Mouse (Mus musculus): ENCODE data around the gene Exoc6. TPM values are rescaled to one million over a fixed set of nuclear protein-coding genes. Genes with fewer than 3 reads are reported as not detected.

The Exoc6 gene
- polyA plus RNA-seq, 1 experiment: 2.2 TPM

DNA sequence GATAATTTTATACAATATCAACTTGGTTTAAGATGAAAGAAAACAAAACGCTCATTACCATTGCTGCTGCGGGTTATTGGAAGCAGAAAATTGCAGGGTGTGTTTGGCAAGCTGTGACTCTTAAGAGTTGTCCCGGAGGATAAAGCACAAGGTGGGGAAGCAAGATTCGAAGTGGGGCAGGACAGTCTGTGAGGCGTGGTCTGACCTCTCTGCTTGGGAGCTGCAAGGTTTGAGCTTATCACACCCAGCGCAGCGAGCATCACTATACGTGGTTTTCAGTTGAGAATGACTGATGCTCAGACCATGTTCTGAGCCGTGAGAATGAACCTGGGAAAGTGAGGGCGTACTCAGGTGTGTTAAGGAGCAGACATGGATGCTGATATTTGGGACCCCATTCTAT lies 164.5 kb downstream of the Exoc6 start:
- Histone ChIP-seq H3ac (ENCODE audit: control insufficient read depth, insufficient read length, low read depth) (no peak overlapping the region), H3K4me3 (ENCODE audit: insufficient read depth, poor library complexity, severe bottlenecking) (no peak overlapping the region), H3K36me3 (ENCODE audit: control insufficient read depth, insufficient read depth) (no peaks in the 10 kb centered on the region), H3K79me2 (ENCODE audit: control insufficient read depth, insufficient read depth) (no peaks in the 10 kb centered on the region), H3K79me3 (ENCODE audit: low read depth) (no peaks in the 10 kb centered on the region), H3K27me3 (ENCODE audit: control insufficient read depth, insufficient read depth, insufficient read length) (no peaks in the 10 kb centered on the region)
- no peak for TF ChIP-seq CEBPB (IDR thresholded peaks at IDR 0.05; ENCODE audit: low read depth)
- TF ChIP-seq FOSL1 (IDR thresholded peaks at IDR 0.05; ENCODE audit: insufficient read depth, low read length, poor library complexity, severe bottlenecking): no peak
- TF ChIP-seq MYOG (IDR thresholded peaks at IDR 0.05; ENCODE audit: control insufficient read depth, extremely low read depth, insufficient read length): no peak
- TF ChIP-seq MYOD1 (IDR thresholded peaks at IDR 0.05; ENCODE audit: control insufficient read depth, insufficient read length, low read depth): no peak
- no peak for TF ChIP-seq CTCF (IDR thresholded peaks at IDR 0.05; ENCODE audit: control insufficient read depth, insufficient read depth, insufficient read length)
- TF ChIP-seq MAX (IDR thresholded peaks at IDR 0.05): no peak
- TF ChIP-seq USF1 (IDR thresholded peaks at IDR 0.05; ENCODE audit: low read depth): no peak

DNA sequence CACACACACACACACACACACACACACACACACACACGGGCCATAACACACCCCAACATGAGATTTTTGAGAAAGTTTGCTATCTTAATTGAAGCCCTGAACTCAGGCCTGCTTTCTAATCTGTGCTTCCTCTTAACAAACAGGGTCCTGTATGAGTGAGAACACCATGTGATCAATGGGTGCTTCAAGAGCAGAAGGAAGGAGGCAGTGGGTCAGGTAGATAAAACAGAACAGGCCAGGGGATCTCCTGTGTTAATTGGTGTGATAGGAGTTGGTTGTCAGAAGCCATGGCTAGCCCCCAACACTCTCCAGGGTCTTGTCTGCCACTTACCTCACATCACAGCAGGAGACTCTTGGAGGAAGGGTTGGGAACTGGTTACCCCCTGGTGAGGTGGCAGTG lies 165.8 kb downstream of the Exoc6 start:
- Histone ChIP-seq H3K79me3 (ENCODE audit: low read depth) (no peaks in the 10 kb centered on the region), H3ac (ENCODE audit: control insufficient read depth, insufficient read length, low read depth) (no peak overlapping the region), H3K27me3 (ENCODE audit: control insufficient read depth, insufficient read depth, insufficient read length) (no peaks in the 10 kb centered on the region), H3K4me3 (ENCODE audit: insufficient read depth, poor library complexity, severe bottlenecking) (no peak overlapping the region), H3K36me3 (ENCODE audit: control insufficient read depth, insufficient read depth) (no peaks in the 10 kb centered on the region), H3K79me2 (ENCODE audit: control insufficient read depth, insufficient read depth) (no peaks in the 10 kb centered on the region)
- no peak for TF ChIP-seq CTCF (IDR thresholded peaks at IDR 0.05; ENCODE audit: control insufficient read depth, insufficient read depth, insufficient read length)
- TF ChIP-seq MYOD1 (IDR thresholded peaks at IDR 0.05; ENCODE audit: control insufficient read depth, insufficient read length, low read depth): no peak
- TF ChIP-seq MAX (IDR thresholded peaks at IDR 0.05): no peak
- no peak for TF ChIP-seq MYOG (IDR thresholded peaks at IDR 0.05; ENCODE audit: control insufficient read depth, extremely low read depth, insufficient read length)
- TF ChIP-seq CEBPB (IDR thresholded peaks at IDR 0.05; ENCODE audit: low read depth): no peak
- no peak for TF ChIP-seq FOSL1 (IDR thresholded peaks at IDR 0.05; ENCODE audit: insufficient read depth, low read length, poor library complexity, severe bottlenecking)
- TF ChIP-seq USF1 (IDR thresholded peaks at IDR 0.05; ENCODE audit: low read depth): no peak

DNA sequence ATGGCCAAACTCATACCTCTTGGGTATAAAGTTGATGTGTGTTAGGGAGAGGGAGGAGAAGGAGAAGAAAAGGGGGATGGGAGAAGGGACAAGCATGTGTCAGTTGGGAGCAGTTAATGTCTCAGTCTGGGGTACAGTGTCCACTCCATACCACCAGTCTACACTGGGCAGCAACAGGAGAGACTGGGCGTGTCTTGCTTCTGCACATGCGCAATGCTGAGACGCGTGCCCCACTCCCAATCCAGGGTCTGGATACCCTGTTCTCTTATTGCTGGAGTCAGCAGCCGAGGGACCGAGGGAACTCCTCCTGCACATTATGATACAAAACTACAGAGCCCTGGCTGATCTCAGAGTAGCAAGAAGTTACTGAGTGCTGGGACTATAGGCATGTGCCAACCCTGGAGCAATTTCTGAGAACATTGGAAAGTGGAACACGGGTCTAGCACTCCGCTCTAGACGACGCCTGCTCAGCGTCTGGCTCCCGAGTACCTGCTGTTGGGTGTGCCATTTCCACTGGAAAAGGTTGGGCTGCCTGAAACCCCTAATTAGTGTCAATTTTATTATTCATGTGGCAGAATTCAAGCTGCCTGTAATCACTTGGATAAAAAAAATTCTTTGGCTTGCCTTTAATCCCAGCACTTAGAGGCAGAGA lies 166.4 kb downstream of the Exoc6 start:
- TF ChIP-seq FOSL1 (IDR thresholded peaks at IDR 0.05; ENCODE audit: insufficient read depth, low read length, poor library complexity, severe bottlenecking) (no peak), MYOD1 (IDR thresholded peaks at IDR 0.05; ENCODE audit: control insufficient read depth, insufficient read length, low read depth) (no peak), MAX (IDR thresholded peaks at IDR 0.05) (no peak), CTCF (IDR thresholded peaks at IDR 0.05; ENCODE audit: control insufficient read depth, insufficient read depth, insufficient read length) (no peak), MYOG (IDR thresholded peaks at IDR 0.05; ENCODE audit: control insufficient read depth, extremely low read depth, insufficient read length) (no peak), USF1 (IDR thresholded peaks at IDR 0.05; ENCODE audit: low read depth) (no peak), CEBPB (IDR thresholded peaks at IDR 0.05; ENCODE audit: low read depth) (no peak)
- Histone ChIP-seq H3K79me2 (ENCODE audit: control insufficient read depth, insufficient read depth) (no peaks in the 10 kb centered on the region), H3K36me3 (ENCODE audit: control insufficient read depth, insufficient read depth) (no peaks in the 10 kb centered on the region), H3K27me3 (ENCODE audit: control insufficient read depth, insufficient read depth, insufficient read length) (no peaks in the 10 kb centered on the region), H3K79me3 (ENCODE audit: low read depth) (no peaks in the 10 kb centered on the region), H3K4me3 (ENCODE audit: insufficient read depth, poor library complexity, severe bottlenecking) (no peak overlapping the region), H3ac (ENCODE audit: control insufficient read depth, insufficient read length, low read depth) (no peak overlapping the region)

DNA sequence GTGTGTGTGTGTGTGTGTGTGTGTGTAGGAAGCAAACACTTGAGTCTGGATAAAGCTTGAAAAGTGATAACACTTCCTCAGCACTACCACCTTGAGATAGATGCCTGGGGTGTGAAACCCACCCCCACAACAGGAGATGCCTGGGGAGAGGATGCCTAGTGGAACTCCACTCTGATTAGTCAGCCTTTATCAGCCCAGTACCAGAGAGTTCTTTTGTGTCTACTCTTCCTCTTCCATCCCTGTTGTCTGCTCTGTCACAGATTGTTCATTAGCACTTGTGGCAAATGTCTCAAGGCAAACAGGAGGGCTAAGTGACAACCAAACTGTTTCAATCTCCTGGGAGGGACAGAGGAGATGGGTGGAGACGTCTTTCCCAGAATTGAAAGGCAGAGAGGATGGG lies 168.9 kb downstream of the Exoc6 start:
- TF ChIP-seq CTCF (IDR thresholded peaks at IDR 0.05; ENCODE audit: control insufficient read depth, insufficient read depth, insufficient read length) (no peak), FOSL1 (IDR thresholded peaks at IDR 0.05; ENCODE audit: insufficient read depth, low read length, poor library complexity, severe bottlenecking) (no peak), MYOD1 (IDR thresholded peaks at IDR 0.05; ENCODE audit: control insufficient read depth, insufficient read length, low read depth) (no peak), CEBPB (IDR thresholded peaks at IDR 0.05; ENCODE audit: low read depth) (no peak), MAX (IDR thresholded peaks at IDR 0.05) (no peak), USF1 (IDR thresholded peaks at IDR 0.05; ENCODE audit: low read depth) (no peak), MYOG (IDR thresholded peaks at IDR 0.05; ENCODE audit: control insufficient read depth, extremely low read depth, insufficient read length) (no peak)
- Histone ChIP-seq H3K79me2 (ENCODE audit: control insufficient read depth, insufficient read depth) (no peaks in the 10 kb centered on the region), H3K4me3 (ENCODE audit: insufficient read depth, poor library complexity, severe bottlenecking) (no peak overlapping the region), H3K79me3 (ENCODE audit: low read depth) (no peaks in the 10 kb centered on the region), H3K27me3 (ENCODE audit: control insufficient read depth, insufficient read depth, insufficient read length) (peaks cover 3% of the 10 kb centered on the region), H3ac (ENCODE audit: control insufficient read depth, insufficient read length, low read depth) (no peak overlapping the region), H3K36me3 (ENCODE audit: control insufficient read depth, insufficient read depth) (no peaks in the 10 kb centered on the region)

DNA sequence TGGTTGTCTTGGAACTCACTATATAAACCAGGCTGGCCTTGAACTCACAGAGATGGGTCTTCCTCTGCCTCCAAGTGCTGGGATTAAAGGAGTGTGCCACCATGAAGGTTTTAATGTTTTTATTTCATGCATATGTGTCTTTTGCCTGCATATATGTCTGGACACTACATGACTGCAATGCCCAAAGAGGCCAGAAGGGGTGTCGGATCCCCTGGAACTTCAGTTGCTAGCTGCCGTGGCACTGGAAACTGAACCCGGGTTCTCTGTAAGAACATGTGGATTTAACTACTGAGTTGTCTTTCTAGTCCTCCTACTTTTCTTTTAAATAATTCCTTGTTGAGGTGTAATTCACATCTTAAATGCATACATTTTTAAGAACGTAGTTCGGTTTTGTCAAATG lies 174.4 kb downstream of the Exoc6 start:
- Histone ChIP-seq H3K36me3 (ENCODE audit: control insufficient read depth, insufficient read depth) (no peaks in the 10 kb centered on the region), H3K27me3 (ENCODE audit: control insufficient read depth, insufficient read depth, insufficient read length) (peaks cover 3% of the 10 kb centered on the region), H3K79me2 (ENCODE audit: control insufficient read depth, insufficient read depth) (no peaks in the 10 kb centered on the region), H3ac (ENCODE audit: control insufficient read depth, insufficient read length, low read depth) (no peak overlapping the region), H3K4me3 (ENCODE audit: insufficient read depth, poor library complexity, severe bottlenecking) (no peak overlapping the region), H3K79me3 (ENCODE audit: low read depth) (no peaks in the 10 kb centered on the region)
- TF ChIP-seq MYOG (IDR thresholded peaks at IDR 0.05; ENCODE audit: control insufficient read depth, extremely low read depth, insufficient read length): no peak
- TF ChIP-seq CTCF (IDR thresholded peaks at IDR 0.05; ENCODE audit: control insufficient read depth, insufficient read depth, insufficient read length): no peak

DNA sequence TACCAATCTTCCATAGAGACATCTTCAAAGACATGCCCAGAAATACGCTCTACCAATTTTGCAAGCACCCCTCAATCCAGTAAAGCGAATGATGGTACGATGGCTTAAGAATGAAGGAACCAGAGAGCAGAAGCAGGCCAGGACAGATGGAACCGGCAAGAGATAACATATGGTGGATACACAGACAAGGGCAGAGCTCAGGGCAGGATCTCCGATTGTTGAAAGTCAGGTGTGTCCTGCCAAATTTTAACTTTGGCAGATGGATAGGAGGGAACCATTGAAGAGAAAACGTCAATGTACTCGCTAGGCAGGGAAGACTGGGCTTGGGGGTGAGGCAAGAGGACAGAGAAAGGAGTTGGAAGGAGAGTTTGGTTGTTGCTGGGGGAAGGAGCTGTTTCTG lies 176.4 kb downstream of the Exoc6 start:
- no peak overlapping the region for H3ac ChIP-seq (ENCODE audit: control insufficient read depth, insufficient read length, low read depth)

More for the DNA sequence above, 176.4 kb downstream of the Exoc6 start:
- TF ChIP-seq MYOG (IDR thresholded peaks at IDR 0.05; ENCODE audit: control insufficient read depth, extremely low read depth, insufficient read length) (no peak), FOSL1 (IDR thresholded peaks at IDR 0.05; ENCODE audit: insufficient read depth, low read length, poor library complexity, severe bottlenecking) (no peak), CTCF (IDR thresholded peaks at IDR 0.05; ENCODE audit: control insufficient read depth, insufficient read depth, insufficient read length) (no peak), MAX (IDR thresholded peaks at IDR 0.05) (no peak)
- Histone ChIP-seq H3K79me3 (ENCODE audit: low read depth) (no peaks in the 10 kb centered on the region), H3K4me3 (ENCODE audit: insufficient read depth, poor library complexity, severe bottlenecking) (no peak overlapping the region), H3K27me3 (ENCODE audit: control insufficient read depth, insufficient read depth, insufficient read length) (peaks cover 3% of the 10 kb centered on the region), H3K36me3 (ENCODE audit: control insufficient read depth, insufficient read depth) (no peaks in the 10 kb centered on the region), H3K79me2 (ENCODE audit: control insufficient read depth, insufficient read depth) (no peaks in the 10 kb centered on the region)
